Mouse (Mus musculus): Measurements from ENCODE around the gene Arhgap22.

DNA sequence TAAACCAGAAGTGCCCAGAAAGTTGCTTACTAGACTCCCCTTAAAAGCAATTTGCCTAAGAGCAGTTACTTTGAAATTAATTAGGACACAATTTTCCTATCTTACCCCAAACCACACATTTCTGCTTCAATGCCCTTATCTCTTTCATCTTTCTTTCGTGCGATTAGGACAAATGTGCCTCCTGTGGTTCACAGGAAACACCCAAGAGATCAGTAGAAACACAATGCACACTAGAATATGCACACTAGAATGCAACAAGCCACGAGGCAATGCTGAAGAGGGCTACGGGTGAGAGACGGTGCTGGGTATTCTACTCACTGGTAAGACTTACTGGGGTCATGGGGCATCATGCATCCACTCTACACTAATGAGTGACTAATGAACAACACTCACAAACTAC, 164.9 kb downstream of the Arhgap22 start:
- TF ChIP-seq CTCF (IDR thresholded peaks at IDR 0.05; ENCODE audit: borderline replicate concordance, insufficient read depth, low read depth, low read length) = no peak
- TF ChIP-seq POLR2A (IDR thresholded peaks at IDR 0.05; ENCODE audit: borderline replicate concordance, insufficient read depth, low read length) = no peak

Measured in cerebellum, adult 2 months (tissue).